Mouse (Mus musculus): ENCODE data around the gene Atp9a.

Atp9a gene

DNA sequence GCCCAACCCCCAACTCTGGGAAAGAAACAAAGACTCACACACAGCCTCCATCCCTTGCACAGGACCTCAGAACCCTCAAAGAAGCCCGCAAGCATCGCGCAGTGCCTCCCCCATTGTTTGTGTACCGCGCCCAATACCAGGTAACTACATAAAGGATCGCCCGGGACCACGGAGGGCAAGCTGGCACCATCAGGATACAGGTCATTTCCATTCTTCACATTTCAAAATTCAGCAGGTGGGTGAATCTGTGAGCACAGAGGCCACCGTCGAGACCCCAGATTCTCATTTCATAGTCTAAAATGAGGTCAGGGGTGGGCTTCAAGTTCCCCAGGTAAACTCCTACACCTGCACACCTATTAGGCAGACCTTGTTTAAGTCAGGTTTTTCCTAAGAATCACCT, 1.7 kb downstream of the Atp9a start:
- no peak for DNase-seq (ENCODE audit: low read depth in 1 of 2, low spot score in 2 of 2)

DNA sequence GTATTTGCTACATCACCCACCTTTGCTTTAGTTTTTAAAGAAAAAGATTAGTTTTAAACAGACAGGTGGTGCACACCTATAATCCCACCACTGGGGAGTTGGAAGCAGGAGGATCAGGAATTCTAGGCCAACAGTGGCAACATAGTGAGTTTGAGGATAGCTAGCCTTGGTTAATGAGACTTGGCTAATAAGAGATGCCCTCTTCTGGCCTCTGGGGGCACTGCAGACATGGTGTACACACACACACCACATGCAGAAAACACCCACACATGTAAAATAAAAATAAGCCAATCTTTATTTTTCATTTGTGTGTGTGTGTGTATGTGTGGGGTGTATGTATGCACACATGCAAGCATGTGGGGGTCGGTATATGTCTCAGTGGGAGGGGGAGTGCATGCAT, 3.4 kb downstream of the Atp9a start:
- DNase-seq (ENCODE audit: low read depth in 1 of 2, low spot score in 2 of 2), result no peak

DNA sequence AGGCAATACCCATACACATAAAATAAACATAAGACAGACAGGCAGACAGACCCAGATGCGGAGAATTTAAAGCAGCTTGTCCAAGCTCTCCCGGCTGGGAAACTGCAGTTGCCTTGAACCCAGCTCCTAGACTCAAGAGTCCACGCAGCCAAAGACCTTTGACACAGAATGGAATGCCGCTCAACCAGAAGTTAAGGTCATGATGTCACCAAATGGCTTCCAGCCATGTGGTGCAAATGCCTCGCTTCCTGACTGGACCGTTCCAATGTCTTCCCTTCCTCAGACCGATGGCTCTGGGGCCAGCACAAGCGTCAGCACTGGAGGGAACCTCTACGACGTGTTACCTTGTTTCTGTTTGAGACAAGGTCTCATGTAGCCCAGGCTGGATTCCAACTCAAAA, 4.3 kb downstream of the Atp9a start:
- DNase-seq (ENCODE audit: low read depth in 1 of 2, low spot score in 2 of 2), result no peak

DNA sequence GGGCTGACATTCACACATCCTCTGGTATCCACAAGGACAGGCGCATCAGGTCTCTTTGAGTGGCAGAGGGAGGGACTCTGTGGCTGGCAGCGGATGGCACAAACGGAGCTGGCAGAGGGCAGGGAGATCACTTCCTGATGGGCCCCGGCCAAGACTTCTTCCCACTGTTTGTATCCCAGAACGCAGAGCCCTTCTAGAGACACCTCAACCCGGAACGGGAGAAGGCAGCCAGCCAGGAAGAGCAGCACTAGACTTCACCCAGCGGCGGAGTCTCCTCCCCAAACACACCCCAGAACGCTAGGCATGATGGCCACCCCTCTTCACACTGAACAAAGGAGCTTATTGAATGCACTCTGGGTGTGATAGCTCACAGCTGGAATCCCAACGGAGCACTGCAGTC, 8.2 kb downstream of the Atp9a start:
- DNase-seq (ENCODE audit: low read depth in 1 of 2, low spot score in 2 of 2), result no peak

DNA sequence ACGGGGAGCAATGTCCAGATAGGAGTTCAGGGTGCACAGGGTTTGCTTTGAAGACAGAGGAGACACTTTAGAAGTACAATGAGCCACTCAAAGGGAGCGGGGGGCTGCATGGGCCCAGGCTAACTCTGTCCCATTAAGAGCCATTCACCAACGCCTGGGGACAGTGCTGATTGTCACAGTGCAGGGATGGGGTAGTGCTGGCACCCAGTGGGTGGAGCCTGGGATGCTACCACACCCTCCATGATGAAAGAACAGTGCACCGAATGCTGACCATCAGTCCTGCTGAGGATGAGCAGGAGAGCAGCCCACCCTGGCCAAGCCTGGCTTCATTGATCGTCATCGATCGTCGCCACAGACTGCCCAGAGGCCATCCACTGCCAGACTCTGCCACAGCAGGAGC, 11.0 kb downstream of the Atp9a start:
- DNase-seq (ENCODE audit: low read depth in 1 of 2, low spot score in 2 of 2), result no peak

DNA sequence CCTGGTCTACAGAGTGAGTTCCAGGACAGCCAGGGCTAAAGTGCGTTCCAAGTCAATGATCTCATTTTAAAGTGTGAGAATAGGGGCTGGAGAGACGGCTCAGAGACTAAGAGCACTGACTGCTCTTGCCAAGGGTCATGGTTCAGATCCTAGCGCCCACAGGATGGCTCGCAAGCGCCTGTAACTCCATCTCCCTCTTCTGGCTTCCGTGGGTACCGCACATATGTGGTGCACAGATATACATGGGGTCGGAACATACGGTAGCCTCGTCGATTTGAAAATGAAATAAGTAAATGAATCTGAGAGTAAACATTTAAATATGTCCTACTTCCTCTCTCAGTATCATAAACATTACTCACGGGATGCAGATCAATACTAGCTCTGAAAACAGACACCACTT, 12.5 kb downstream of the Atp9a start:
- no peak for DNase-seq (ENCODE audit: low read depth in 1 of 2, low spot score in 2 of 2)

DNA sequence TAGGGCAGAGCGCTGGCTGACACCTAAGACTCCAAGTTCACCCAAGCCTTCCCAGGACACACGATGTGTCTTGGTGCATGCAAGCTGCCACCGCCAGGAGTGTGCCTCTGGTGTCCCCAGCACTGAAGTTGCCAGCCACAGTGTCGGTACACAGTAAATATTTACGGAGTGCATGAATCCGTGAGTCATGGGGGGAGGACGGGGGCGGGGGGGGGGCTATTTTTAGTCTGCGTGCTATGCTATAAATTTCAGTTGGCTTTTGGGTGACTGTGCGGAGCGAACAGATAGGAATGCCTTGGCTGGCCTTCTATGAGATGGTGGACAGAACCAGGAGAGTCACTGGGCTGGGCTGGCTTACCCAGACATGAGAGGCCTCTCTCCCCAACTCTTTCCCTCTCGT, 14.2 kb downstream of the Atp9a start:
- DNase-seq (ENCODE audit: low read depth in 1 of 2, low spot score in 2 of 2), result no peak

DNA sequence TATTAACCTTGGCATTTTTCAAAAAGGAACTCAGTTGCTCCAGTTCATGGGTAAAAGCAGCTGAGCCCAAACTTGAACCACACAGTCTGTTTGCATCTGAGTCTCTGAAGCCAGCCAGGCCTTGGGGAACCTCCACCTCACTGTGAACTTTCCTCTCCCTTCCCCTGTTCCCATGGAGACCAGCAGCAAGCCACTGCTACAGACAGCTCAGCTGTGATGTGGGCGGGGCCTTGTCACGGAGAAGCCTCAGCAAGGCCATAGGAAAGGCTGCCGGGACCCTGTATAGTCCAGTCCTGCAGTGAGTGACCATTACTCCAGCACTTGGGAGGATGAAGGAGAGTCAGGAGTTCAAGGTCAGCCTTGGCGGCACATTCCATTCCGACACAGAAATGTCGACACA, 16.2 kb downstream of the Atp9a start:
- no peak for DNase-seq (ENCODE audit: low read depth in 1 of 2, low spot score in 2 of 2)

DNA sequence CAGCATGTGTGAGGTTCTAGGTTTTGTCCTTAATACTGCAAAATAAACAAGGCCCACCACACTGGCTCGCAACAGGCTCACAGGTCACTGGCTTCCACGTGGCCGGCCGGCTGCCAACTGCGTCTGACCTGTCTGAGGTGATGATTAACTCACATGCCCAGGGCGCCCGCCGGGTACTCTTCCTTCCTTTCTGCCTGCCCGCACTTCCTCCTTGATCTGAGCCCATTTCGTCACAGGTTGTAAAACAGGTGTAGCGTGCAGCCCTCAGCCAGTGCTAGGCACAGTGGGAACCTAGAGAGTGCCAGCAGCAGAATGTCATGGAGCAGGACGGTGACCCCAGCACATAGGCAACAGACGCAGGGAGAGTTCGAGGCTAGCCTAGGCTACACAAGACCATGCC, 20.9 kb downstream of the Atp9a start:
- no peak for DNase-seq (ENCODE audit: low read depth in 1 of 2, low spot score in 2 of 2)

DNA sequence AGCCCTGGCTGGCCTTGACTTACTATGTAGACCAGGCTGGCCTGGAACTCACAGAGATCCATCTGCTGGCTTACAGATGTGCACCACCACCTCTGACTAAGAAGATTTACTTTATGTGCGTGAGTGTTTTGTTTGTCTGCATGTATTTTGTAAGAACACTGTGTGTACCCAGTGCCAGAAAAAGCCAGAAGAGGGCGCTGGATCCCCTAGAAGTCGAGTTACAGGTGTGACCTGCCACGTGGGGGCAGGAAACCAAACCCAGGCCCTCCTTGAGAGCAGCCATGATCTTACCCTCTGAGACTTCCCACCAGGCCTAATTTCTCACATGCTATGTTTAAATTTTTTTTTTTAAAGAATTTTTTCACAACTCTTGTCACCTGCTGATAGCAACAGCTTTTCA, 22.5 kb downstream of the Atp9a start:
- DNase-seq (ENCODE audit: low read depth in 1 of 2, low spot score in 2 of 2), result no peak

DNA sequence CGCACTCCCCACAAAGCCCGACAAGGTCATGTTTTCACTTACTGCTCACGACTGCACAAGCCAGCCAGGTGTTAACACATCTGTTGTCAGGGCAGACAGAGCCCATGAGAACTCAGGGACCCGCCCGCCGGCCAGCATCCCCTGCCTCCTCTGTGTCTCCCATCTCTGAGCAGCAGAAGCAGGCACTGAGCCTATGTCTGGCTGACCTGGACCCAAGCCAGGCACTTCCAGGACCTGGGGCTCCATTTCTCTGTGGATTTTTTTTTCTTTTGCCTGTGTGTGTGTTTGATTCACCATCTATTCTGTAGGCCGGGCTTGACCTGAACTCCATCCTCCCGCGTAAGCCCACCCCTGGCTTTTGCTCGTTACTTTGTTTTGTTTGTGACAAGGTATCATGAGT, 23.5 kb downstream of the Atp9a start:
- no peak for DNase-seq (ENCODE audit: low read depth in 1 of 2, low spot score in 2 of 2)

DNA sequence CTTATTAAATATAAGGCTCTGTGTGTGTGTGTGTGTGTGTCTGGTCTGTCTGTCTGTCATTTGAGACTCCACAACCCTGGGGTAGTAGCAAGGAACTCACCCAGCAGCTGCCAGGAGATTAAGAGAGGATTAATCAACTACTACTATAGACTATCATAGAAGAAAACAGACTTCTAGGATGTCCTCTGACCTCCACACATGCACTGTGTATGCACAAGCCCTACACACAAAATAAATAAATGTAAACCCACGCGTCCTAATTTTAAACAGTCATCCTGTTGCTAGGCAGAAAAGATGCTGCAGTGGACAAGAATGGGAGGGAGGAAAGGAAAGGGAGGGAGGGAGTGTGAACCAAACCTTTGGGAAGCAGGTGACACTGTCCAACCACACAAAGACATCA, 23.9 kb downstream of the Atp9a start:
- DNase-seq (ENCODE audit: low read depth in 1 of 2, low spot score in 2 of 2), result no peak

DNA sequence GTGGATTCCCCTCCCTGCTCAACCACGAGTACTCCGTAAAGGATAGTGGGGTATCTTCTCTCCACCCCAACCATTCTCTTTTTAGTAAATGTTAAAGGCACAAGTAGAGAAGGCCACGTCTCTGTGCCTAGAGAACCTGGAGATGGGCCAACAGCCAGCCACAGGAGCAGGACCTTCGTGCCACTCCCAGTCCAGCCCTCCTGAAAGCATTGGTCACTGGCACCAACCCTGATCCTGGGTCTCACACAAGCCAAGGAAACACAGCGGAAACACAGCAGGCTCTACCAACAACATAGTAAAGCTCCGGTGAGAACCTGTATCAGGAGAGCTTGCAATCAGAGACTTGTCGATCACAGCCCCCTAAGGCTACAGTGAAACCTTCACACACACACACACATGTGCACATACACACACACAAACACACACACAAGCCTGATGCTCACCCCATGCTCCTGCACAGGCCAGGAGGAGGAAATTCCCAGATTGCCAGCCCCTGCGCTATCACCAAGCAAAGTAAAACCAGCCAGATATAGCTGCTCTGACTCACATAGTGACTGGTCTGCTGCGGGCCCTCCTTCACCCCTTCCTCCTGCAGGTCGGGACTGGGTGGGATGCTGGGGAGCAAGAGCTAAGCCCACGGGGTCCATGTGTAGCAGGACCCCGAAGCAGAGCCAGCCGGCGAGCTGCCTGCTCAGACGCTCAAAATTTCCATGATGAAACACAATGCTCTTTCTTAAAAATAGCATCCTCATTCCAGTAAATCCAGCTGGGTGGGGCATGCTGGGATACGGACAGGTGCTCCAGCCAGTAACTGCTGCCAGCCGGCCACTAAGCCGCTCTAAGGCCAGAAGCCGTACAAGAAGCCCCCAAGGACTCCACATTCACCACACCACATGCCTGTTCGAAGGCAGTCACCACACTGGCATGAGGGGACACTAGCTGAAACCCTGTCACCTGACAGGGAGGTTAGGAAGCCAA, 29.7 kb downstream of the Atp9a start:
- DNase-seq (ENCODE audit: low read depth in 1 of 2, low spot score in 2 of 2), result no peak

DNA sequence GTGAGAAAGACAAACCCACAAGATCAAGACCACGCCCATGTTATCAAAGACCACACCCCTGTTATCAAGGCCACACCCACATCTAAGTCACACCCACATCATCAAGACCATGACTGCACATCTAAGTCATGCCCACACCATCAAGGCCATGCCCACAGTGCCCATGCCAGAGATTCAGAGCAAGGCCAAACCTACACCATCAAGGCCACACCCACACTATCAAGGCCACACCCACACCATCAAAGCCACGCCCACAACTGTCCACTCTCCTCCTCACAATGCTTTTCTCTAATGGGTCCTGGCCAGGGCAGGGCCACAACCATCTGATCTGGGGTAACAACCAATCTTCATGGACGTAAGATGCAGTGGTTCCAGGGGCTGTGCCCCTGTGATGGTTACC, 31.2 kb downstream of the Atp9a start:
- DNase-seq (ENCODE audit: low read depth in 1 of 2, low spot score in 2 of 2), result no peak

DNA sequence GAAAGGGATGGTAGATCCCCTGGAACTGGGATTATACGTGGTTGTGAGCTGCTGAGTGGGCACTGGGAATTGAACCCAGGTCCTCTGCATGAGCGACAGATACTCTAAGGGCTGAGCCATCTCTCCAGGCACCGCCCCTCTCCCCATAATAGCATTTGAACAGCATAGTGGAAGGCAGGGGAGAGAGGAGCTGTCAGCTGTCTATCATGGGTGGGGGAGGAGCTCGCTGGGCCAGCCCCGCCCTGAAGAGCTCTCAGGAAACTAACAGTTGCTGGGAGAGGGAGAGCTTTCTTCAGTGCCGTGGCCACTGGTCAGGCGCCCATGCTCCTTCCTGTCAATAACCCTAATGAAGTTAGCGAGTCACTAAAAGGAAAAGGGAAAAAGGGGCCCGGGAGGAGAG, 34.4 kb downstream of the Atp9a start:
- no peak for DNase-seq (ENCODE audit: low read depth in 1 of 2, low spot score in 2 of 2)

DNA sequence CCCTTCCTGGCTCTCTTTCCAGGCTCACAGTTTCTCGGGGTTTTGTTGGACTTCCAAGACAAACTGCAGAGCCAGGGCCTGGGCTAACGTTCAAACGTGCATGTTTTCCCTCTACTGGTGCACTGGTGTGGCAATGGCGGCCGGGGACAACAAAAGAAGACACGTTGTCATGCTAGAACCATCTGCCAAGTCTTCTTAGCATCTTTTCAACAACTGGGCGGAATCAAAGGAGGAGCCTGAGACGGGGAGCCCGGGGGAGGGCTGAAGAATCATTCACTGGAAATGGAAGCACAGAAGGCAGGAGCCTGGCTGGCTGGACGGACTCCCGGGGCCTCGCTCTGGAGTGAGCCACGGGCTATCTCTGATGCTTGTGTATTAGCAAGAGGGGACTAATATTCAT, 39.9 kb downstream of the Atp9a start:
- DNase-seq (ENCODE audit: low read depth in 1 of 2, low spot score in 2 of 2), result no peak

DNA sequence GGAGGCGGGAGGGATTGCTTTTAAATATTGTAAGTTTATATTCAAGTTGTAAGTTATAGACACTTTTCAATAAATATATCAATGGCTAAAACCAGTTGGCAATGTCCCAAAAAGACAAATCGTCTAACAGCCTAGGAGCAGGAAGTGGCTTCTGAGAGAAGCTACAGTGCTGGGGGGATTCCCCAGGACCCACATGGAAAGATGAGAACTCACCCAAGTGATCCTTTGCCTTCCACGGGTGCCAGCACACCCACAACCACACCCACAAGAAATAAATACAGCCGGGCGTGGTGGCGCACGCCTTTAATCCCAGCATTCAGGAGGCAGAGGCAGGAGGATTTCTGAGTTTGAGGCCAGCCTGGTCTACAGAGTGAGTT, 47.2 kb downstream of the Atp9a start:
- no peak for DNase-seq (ENCODE audit: low read depth in 1 of 2, low spot score in 2 of 2)

DNA sequence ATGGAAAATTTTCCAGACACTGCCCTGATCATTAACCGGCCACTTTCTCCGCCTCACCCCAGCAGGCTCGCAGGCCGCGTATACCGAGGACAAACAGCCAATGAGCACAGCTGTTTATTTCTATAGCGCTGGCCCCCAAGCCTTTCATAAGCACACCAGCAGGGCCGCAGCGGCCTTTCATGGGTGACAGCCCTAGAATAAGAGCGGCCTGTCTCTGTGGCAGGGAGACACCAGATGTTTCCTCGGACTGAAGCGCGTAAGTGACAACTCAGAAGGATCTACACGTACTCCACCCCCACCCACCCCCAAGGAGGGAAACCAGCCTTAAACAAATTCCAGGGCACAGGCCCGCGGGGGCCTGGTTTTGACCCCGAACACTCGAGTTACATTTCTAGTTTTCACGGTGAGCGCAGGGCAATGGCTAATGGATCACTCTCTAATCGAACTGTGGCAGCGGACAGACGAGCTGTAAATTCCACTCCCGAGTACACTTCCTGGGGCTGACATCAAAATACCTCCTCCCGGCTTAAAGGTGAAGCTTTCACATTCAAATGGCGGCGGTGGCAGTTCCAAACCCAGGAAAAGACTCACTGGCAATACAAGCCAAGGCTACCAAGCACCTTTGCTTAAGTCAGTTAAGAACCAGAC, 47.7 kb downstream of the Atp9a start:
- no peak for DNase-seq (ENCODE audit: low read depth in 1 of 2, low spot score in 2 of 2)

DNA sequence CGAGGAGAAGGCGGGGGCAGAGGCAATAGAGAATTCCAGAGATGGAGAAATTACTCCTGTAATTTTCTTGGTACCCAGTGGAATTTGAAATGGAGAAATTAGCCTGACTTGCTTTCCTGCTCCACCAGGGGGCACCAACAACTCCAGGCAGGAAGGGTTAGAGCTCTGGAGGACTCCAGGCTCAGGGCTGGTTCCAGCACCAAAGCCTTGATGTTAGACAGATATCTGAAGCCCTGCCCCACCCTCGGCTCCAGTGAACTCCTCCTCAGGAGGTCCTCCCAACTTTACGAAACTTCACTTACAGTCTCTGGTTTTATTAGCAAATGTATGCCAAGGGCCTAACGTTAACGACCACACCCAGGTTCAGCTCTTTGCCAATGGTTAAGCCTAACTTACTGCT, 50.4 kb downstream of the Atp9a start:
- no peak for DNase-seq (ENCODE audit: low read depth in 1 of 2, low spot score in 2 of 2)

DNA sequence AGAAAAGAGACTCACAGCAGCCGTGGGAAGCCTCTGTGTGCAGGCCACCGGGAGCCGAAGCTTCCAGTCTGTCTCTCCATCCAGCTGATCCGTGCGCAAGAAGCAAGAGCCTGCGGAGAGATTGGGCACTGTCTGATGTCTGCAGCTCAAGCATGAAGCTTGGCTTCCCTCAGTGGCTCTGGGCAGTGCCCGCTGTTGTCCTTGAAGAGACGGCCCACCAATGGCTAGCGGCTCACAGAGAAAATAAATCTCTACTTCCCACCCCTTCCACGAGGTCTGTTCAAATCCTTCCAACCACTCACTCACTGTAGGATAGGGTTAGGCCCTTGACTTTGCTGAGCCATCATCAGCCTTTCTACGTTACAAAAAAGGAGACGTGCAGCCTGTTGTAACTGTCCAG, 54.9 kb downstream of the Atp9a start:
- no peak for DNase-seq (ENCODE audit: low read depth in 1 of 2, low spot score in 2 of 2)

DNA sequence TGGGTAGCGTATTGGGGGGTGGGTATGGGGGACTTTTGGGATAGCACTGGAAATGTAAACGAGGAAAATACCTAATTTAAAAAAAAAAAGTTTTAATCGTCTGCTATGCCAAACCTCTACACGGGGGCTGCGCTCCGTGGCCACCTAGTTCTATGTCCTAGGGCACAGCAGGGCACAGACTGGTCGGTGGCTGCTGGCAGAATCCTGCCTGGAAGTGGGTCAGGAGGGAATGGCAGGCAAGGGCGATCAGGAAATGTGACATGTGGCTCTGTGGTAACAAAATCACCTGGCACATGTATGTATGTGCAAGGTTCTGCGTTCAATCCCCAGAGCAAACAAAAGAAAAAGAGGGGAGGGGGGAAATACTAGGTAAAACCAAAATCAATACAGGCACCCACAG, 56.3 kb downstream of the Atp9a start:
- no peak for DNase-seq (ENCODE audit: low read depth in 1 of 2, low spot score in 2 of 2)

DNA sequence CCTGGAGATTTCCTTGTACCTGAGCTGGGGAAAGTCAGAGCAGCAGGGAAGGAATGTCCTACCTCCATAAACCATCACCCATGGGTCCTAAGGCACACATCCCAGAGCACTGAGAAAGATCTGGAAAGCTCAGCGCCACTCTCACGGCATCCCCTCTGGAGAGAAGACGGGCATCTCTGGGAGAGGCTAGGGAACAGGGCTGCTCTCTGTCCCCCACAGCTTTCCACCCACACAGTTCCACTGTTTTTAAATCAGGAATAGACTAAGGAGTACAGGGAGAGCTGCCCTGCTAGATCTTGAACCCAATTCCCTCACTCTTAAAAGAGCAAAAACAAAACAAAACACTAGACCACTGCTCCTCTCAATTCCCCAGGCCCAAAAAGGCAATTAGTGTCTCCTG, 57.5 kb downstream of the Atp9a start:
- no peak for DNase-seq (ENCODE audit: low read depth in 1 of 2, low spot score in 2 of 2)
